Mouse (Mus musculus) C2C12 (cell line): Measurements from ENCODE around the gene Fjx1.

Source experiments
- CEBPB ChIP-seq: IDR thresholded peaks from one replicate; pipeline ENCODE4 v1.6.1; 2011; ENCODE audit warnings: low read depth, mild to moderate bottlenecking, control low read depth, moderate library complexity
- CTCF ChIP-seq: IDR thresholded peaks from one replicate; pipeline ENCODE4 v1.5.1; 2011; ENCODE audit not compliant: control insufficient read depth, insufficient read depth, insufficient read length
- FOSL1 ChIP-seq: IDR thresholded peaks from one replicate; pipeline ENCODE4 v1.8.0; 2011; ENCODE audit warnings: mild to moderate bottlenecking, low read length; ENCODE audit not compliant: poor library complexity, insufficient read depth, severe bottlenecking
- MAX ChIP-seq: IDR thresholded peaks from one replicate; pipeline ENCODE4 v1.6.1; 2011; ENCODE audit warnings: mild to moderate bottlenecking, control low read depth
- MYOD1 ChIP-seq: IDR thresholded peaks from one replicate; pipeline ENCODE4 v1.6.1; 2011; ENCODE audit warnings: low read depth; ENCODE audit not compliant: control insufficient read depth, insufficient read length
- MYOG ChIP-seq: IDR thresholded peaks from one replicate; pipeline ENCODE4 v1.6.1; 2011; ENCODE audit not compliant: control insufficient read depth, insufficient read length; ENCODE audit errors: extremely low read depth
- USF1 ChIP-seq: IDR thresholded peaks from one replicate; pipeline ENCODE4 v1.6.1; 2011; ENCODE audit warnings: low read depth, mild to moderate bottlenecking, control low read depth, moderate library complexity

GRCm38 (mm10) chr2:102450248-102450760 lies 2.0 kb downstream of the Fjx1 start:
- TF ChIP-seq CTCF (no peak), MAX (no peak), USF1 (no peak), FOSL1 (no peak), MYOD1 (no peak), CEBPB (no peak), MYOG (no peak)
